Mouse (Mus musculus) intestine, postnatal 0 days (tissue): ENCODE data around the gene 4930402F06Rik. TPM values are rescaled to one million over a fixed set of nuclear protein-coding genes. Genes with fewer than 3 reads are reported as not detected.

ENCODE experiments used
- ATAC-seq: fragments of 200-750 bp; cut with Nextera tagmentation; 2 replicates; pipeline ENCODE4 v1.8.0; 2017; ENCODE audit warnings: mild to moderate bottlenecking, moderate TSS enrichment, moderate library complexity
- H3K27ac ChIP-seq: fragments of 300-500 bp; sonication (generic); 2 replicates; pipeline ENCODE4 v1.5.1; 2014; ENCODE audit warnings: mild to moderate bottlenecking, low read depth, low read length, moderate library complexity
- H3K27me3 ChIP-seq: fragments of 300-500 bp; sonication (generic); replicated peaks from 2 replicates; pipeline ENCODE4 v1.6.1; 2014; ENCODE audit warnings: low read length, mixed read lengths; ENCODE audit not compliant: control insufficient read depth, insufficient read depth
- H3K36me3 ChIP-seq: fragments of 300-500 bp; sonication (generic); 2 replicates; pipeline ENCODE4 v1.6.1; 2014; ENCODE audit warnings: mild to moderate bottlenecking, moderate library complexity; ENCODE audit not compliant: control insufficient read depth, insufficient read depth
- H3K4me1 ChIP-seq: fragments of 300-500 bp; sonication (generic); replicated peaks from 2 replicates; pipeline ENCODE4 v1.6.1; 2014; ENCODE audit warnings: antibody characterized with exemption, low read length, mixed read lengths; ENCODE audit not compliant: control insufficient read depth, insufficient read depth
- H3K4me2 ChIP-seq: fragments of 300-500 bp; sonication (generic); replicated peaks from 2 replicates; pipeline ENCODE4 v1.6.1; 2014; ENCODE audit warnings: low read depth, mild to moderate bottlenecking, moderate library complexity
- H3K4me3 ChIP-seq: fragments of 300-500 bp; sonication (generic); 2 replicates; pipeline ENCODE4 v1.5.1; 2014; ENCODE audit warnings: low read depth, low read length
- H3K9ac ChIP-seq: fragments of 300-500 bp; sonication (generic); 2 replicates; pipeline ENCODE4 v1.6.1; 2014; ENCODE audit warnings: mild to moderate bottlenecking, low read depth, low read length
- H3K9me3 ChIP-seq: fragments of 300-500 bp; sonication (generic); 2 replicates; pipeline ENCODE4 v1.6.1; 2016; ENCODE audit warnings: mixed run types; ENCODE audit not compliant: control insufficient read depth
- CTCF ChIP-seq: sonication (generic); IDR thresholded peaks from 2 replicates; pipeline ENCODE4 v1.5.1; 2016; ENCODE audit warnings: low read depth, mild to moderate bottlenecking, control low read depth, antibody characterized with exemption, moderate library complexity
- WGBS: fragments of 180-500 bp; shearing (Covaris S2); extraction: QIAGEN DNeasy Blood & Tissue Kit; methylation state at CpG from one replicate; pipeline ENCODE4 v1.1.7; 2014; 5-methylcytosine and 5-hydroxymethylcytosine counted together
- polyA plus RNA-seq: library from polyadenylated mRNA; unstranded; fragments of >200 nt; fragmentation: Nextera tagmentation; extraction: Ambion mirVana; gene quantifications from 2 replicates; pipeline ENCODE4 v1.2.1, GENCODE M21; 2015

Gene 4930402F06Rik
- polyA plus RNA-seq, 1 experiment from 2014 or later: not detected

GRCm38 (mm10) chr2:35338707-35339106 is 58.3 kb downstream of the 4930402F06Rik start:
- Histone ChIP-seq H3K9me3 (no peaks in the 10 kb centered on the region), H3K36me3 (no peaks in the 10 kb centered on the region), H3K4me3 (no peak overlapping the region), H3K9ac (no peak overlapping the region), H3K4me1 (peaks cover 5% of the 10 kb centered on the region; the same call in 1 of the 2 replicates), H3K4me2 (no peak overlapping the region; the same call in 1 of the 2 replicates), H3K27me3 (no peaks in the 10 kb centered on the region), H3K27ac (peak overlapping the region; percentile 71)
- no peak for ATAC-seq
- no peak for TF ChIP-seq CTCF
- WGBS: 27% methylated on average over 6 of the region's 6 CpGs

DNA sequence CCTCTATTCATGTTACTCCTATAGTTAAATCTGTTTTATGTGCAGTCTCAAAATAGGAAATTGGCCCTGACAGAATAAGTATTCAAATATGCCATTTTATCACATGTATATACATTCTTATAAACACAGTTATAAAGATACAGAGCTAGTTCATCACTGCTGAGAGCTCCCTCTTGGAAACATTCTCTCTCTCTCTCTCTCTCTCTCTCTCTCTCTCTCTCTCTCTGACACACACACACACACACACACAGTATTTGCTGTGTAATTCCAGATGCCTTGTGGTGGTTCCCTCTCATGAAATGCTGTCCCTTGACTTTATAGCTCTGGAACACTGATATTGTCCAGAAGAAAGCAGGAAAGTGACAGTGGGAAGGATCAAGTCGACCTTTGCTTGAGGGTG is 58.9 kb downstream of the 4930402F06Rik start:
- H3K9me3 ChIP-seq: no peaks in the 10 kb centered on the region
- peak overlapping the region; percentile 71 for H3K27ac ChIP-seq
- H3K4me2 ChIP-seq: peak overlapping the region; percentile 10; the same call in 1 of the 2 replicates
- peaks cover 6% of the 10 kb centered on the region; the same call in 1 of the 2 replicates for H3K4me1 ChIP-seq
- no peak for TF ChIP-seq CTCF
- H3K9ac ChIP-seq: no peak overlapping the region
- H3K36me3 ChIP-seq: no peaks in the 10 kb centered on the region
- ATAC-seq: no peak
- WGBS: 15% methylated on average over 1 of the region's 1 CpGs
- no peaks in the 10 kb centered on the region for H3K27me3 ChIP-seq
- H3K4me3 ChIP-seq: no peak overlapping the region

DNA sequence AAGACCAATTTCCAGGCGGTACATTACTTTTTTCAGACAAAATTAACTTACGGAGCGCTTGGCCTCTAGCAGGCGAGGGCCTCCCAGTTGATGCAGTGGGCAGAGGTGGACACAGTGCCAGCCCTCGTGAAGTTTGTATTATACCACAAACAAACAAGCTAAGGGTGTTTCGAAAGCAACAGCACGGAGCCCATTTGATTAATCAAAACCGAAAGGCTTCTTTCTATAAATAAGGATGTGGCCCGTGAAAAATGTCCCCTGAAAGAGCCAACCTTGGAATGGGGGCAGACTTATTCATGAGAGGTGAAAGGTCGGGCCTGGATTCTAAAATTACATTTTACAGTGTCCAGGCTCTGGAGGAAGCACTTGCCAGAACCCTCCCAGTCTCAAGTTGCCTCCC is 59.6 kb downstream of the 4930402F06Rik start:
- Histone ChIP-seq H3K4me1 (peaks cover 11% of the 10 kb centered on the region; the same call in 1 of the 2 replicates), H3K9ac (no peak overlapping the region), H3K27ac (peak overlapping the region; percentile 31), H3K4me3 (no peak overlapping the region), H3K4me2 (peak overlapping the region; percentile 96), H3K27me3 (no peaks in the 10 kb centered on the region), H3K36me3 (no peaks in the 10 kb centered on the region), H3K9me3 (no peaks in the 10 kb centered on the region)
- no peak for ATAC-seq
- 48% methylated on average over 10 of the region's 10 CpGs for WGBS
- no peak for TF ChIP-seq CTCF

- peak within 1 kb of the TSS; percentile 69 for H3K4me3 ChIP-seq
- WGBS: under 1% methylated on average over 45 of the region's 45 CpGs
- no peaks in the 10 kb centered on the region for H3K9me3 ChIP-seq
- H3K36me3 ChIP-seq: no peaks in the 10 kb centered on the region
- H3K9ac ChIP-seq: peak within 1 kb of the TSS; percentile 66
- no peaks in the 10 kb centered on the region for H3K27me3 ChIP-seq
- H3K4me1 ChIP-seq: peaks cover 11% of the 10 kb centered on the region; the same call in 1 of the 2 replicates
- H3K4me2 ChIP-seq: peak within 1 kb of the TSS; percentile 96
- peak within 1 kb of the TSS; percentile 75 for H3K27ac ChIP-seq
- peak; percentile 94 for ATAC-seq
- peak; percentile 41 for TF ChIP-seq CTCF
Measured at GRCm38 (mm10) chr2:35336388-35337280, 60.3 kb downstream of the 4930402F06Rik start, which contains the start of gene Stom. TSS of gene Stom (minus strand) at chr2:35336976.

DNA sequence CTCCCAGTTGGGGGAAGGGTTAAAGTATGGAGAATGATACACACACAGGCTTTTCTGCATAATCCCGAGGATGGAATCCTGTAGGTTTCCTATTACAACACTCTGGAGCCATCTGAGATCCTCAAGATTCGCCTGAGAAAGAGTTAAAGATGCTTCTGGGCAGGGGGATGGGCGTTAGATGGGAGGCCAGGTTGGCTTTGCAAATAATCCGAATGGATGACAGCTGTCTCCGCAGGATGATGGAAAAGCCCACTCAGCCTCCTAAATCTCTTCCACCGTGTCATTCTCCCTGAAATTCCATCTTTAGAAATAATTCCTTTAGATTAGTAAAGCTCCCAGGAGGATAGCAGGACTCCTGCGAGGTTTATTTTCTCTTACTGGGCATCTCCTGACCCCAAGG is 61.4 kb downstream of the 4930402F06Rik start:
- Histone ChIP-seq H3K27me3 (no peaks in the 10 kb centered on the region), H3K36me3 (no peaks in the 10 kb centered on the region), H3K4me3 (peak overlapping the region; percentile 69), H3K27ac (no peak overlapping the region), H3K9ac (peak overlapping the region; percentile 66; the same call in 1 of the 2 replicates), H3K4me1 (peaks cover 11% of the 10 kb centered on the region; the same call in 1 of the 2 replicates), H3K9me3 (no peaks in the 10 kb centered on the region), H3K4me2 (peak overlapping the region; percentile 96)
- WGBS: 25% methylated on average over 7 of the region's 7 CpGs
- no peak for ATAC-seq
- no peak for TF ChIP-seq CTCF

DNA sequence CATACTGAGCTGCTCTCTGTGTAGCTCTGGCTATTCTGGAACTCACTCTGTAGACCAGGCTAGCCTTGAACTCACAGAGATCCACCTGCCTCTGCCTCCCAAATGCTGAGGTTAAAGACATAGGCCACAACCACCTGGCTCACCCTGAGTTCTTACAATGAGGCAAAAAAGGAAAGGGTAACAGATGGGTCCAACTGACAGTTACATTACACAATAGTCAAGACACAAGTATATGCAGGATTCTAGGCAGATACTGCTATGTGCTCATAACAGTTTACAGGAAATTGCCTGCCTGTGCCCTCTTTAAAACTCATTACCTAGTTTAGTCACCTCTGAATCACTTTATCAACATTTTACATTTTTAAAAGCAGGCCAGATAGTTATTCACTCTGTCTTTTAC is 63.3 kb downstream of the 4930402F06Rik start:
- H3K9ac ChIP-seq: no peak overlapping the region
- no peak for TF ChIP-seq CTCF
- H3K4me3 ChIP-seq: no peak overlapping the region
- no peak overlapping the region for H3K27ac ChIP-seq
- H3K4me1 ChIP-seq: 0 out of 2 replicates have a peak, but pooled peaks cover 6% of the 10 kb centered on the region
- H3K4me2 ChIP-seq: no peak overlapping the region
- H3K27me3 ChIP-seq: no peaks in the 10 kb centered on the region
- no peaks in the 10 kb centered on the region for H3K9me3 ChIP-seq
- no peak for ATAC-seq
- H3K36me3 ChIP-seq: no peaks in the 10 kb centered on the region
